Mouse (Mus musculus) bone marrow macrophage, adult 2 months (primary cell): ENCODE measurements around the gene Bhlhe41. TPM values are rescaled to one million over a fixed set of nuclear protein-coding genes. Genes with fewer than 3 reads are reported as not detected.

Source experiments
- H3K27ac ChIP-seq: 2 replicates; pipeline ENCODE4 v1.5.1; 2012; ENCODE audit warnings: low read depth, low read length; ENCODE audit not compliant: insufficient read depth
- H3K4me1 ChIP-seq: 2 replicates; pipeline ENCODE4 v1.6.1; 2012; ENCODE audit warnings: low read length; ENCODE audit not compliant: control insufficient read depth, insufficient read depth
- H3K4me3 ChIP-seq: 2 replicates; pipeline ENCODE4 v1.5.1; 2012; ENCODE audit warnings: mild to moderate bottlenecking, low read length, moderate library complexity; ENCODE audit not compliant: insufficient read depth
- CTCF ChIP-seq: IDR thresholded peaks from 2 replicates; pipeline ENCODE4 v1.5.1; 2012; ENCODE audit warnings: low read depth, mild to moderate bottlenecking, low read length, moderate library complexity
- POLR2A ChIP-seq: IDR thresholded peaks from 2 replicates; pipeline ENCODE4 v1.6.1; 2012; ENCODE audit warnings: mild to moderate bottlenecking, low read depth, low read length, borderline replicate concordance
- polyA plus RNA-seq: library from polyadenylated mRNA; stranded (reverse); fragments of >200 nt; gene quantifications from 2 replicates; pipeline ENCODE4 v1.2.4, GENCODE M21; 2012; ENCODE audit not compliant: missing spikeins, insufficient read depth, insufficient read length

The Bhlhe41 gene
- polyA plus RNA-seq, 1 experiment = 50.0 TPM

GRCm38 (mm10) chr6:145862321-145862720 is 3.0 kb downstream of the Bhlhe41 start:
- H3K27ac ChIP-seq = peak overlapping the region; percentile 93
- H3K4me1 ChIP-seq = peaks cover 23% of the 10 kb centered on the region
- TF ChIP-seq CTCF (no peak), POLR2A (no peak)
- peak overlapping the region; percentile 93 for H3K4me3 ChIP-seq

- H3K4me3 ChIP-seq = peak overlapping the region; percentile 93
- peak overlapping the region; percentile 32 for H3K27ac ChIP-seq
- peaks cover 23% of the 10 kb centered on the region for H3K4me1 ChIP-seq
- TF ChIP-seq POLR2A = no peak
- no peak for TF ChIP-seq CTCF
Observed at GRCm38 (mm10) chr6:145861462-145862227, 3.7 kb downstream of the Bhlhe41 start.

GRCm38 (mm10) chr6:145860350-145860749 is 5.0 kb downstream of the Bhlhe41 start:
- H3K27ac ChIP-seq = peak overlapping the region; percentile 61
- peak overlapping the region; percentile 24; the same call in 1 of the 2 replicates for H3K4me3 ChIP-seq
- TF ChIP-seq CTCF (no peak), POLR2A (no peak)
- H3K4me1 ChIP-seq = peaks cover 30% of the 10 kb centered on the region

- Histone ChIP-seq H3K4me3 (no peak overlapping the region), H3K4me1 (peaks cover 42% of the 10 kb centered on the region), H3K27ac (no peak overlapping the region)
- no peak for TF ChIP-seq CTCF
- no peak for TF ChIP-seq POLR2A
Observed at GRCm38 (mm10) chr6:145858414-145858813, 6.9 kb downstream of the Bhlhe41 start.

- Histone ChIP-seq H3K4me3 (no peak overlapping the region), H3K27ac (no peak overlapping the region), H3K4me1 (peaks cover 42% of the 10 kb centered on the region)
- TF ChIP-seq POLR2A (no peak), CTCF (no peak)
Observed at GRCm38 (mm10) chr6:145857428-145857827, 7.9 kb downstream of the Bhlhe41 start.

- H3K4me3 ChIP-seq = no peak overlapping the region
Observed at GRCm38 (mm10) chr6:145855720-145856551, 9.4 kb downstream of the Bhlhe41 start.

GRCm38 (mm10) chr6:145854756-145855155 is 10.6 kb downstream of the Bhlhe41 start:
- Histone ChIP-seq H3K4me3 (no peak overlapping the region), H3K4me1 (peaks cover 32% of the 10 kb centered on the region), H3K27ac (no peak overlapping the region)
- no peak for TF ChIP-seq CTCF

More at GRCm38 (mm10) chr6:145855720-145856551, 9.4 kb downstream of the Bhlhe41 start:
- no peak for TF ChIP-seq CTCF
- no peak for TF ChIP-seq POLR2A
- H3K27ac ChIP-seq = peak overlapping the region; percentile 50
- peaks cover 41% of the 10 kb centered on the region for H3K4me1 ChIP-seq

- no peak for TF ChIP-seq POLR2A
- TF ChIP-seq CTCF = no peak
- Histone ChIP-seq H3K27ac (no peak overlapping the region), H3K4me3 (no peak overlapping the region), H3K4me1 (peaks cover 28% of the 10 kb centered on the region)
Observed at GRCm38 (mm10) chr6:145853356-145854079, 11.8 kb downstream of the Bhlhe41 start.

GRCm38 (mm10) chr6:145852708-145853107 is 12.7 kb downstream of the Bhlhe41 start:
- TF ChIP-seq CTCF (no peak), POLR2A (no peak)
- H3K4me3 ChIP-seq = no peak overlapping the region
- H3K4me1 ChIP-seq = peaks cover 25% of the 10 kb centered on the region
- H3K27ac ChIP-seq = no peak overlapping the region

GRCm38 (mm10) chr6:145851956-145852355 is 13.4 kb downstream of the Bhlhe41 start:
- peaks cover 20% of the 10 kb centered on the region for H3K4me1 ChIP-seq
- H3K27ac ChIP-seq = no peak overlapping the region
- TF ChIP-seq POLR2A = no peak
- no peak for TF ChIP-seq CTCF
- no peak overlapping the region for H3K4me3 ChIP-seq
